Mouse (Mus musculus): ENCODE measurements around the gene Naa40. TPM values are rescaled to one million over a fixed set of nuclear protein-coding genes. Genes with fewer than 3 reads are reported as not detected.

Naa40 gene
- polyA plus RNA-seq, 1 experiment from 2014 or later = 90.4 TPM

- Histone ChIP-seq H3K4me1 (ENCODE audit: control insufficient read depth, insufficient read depth, low read length) (peaks cover 26% of the 10 kb centered on the region), H3K4me3 (ENCODE audit: low read depth, low read length) (no peak overlapping the region), H3K27me3 (ENCODE audit: control insufficient read depth, insufficient read depth, low read length) (peaks cover 42% of the 10 kb centered on the region), H3K27ac (ENCODE audit: low read depth, low read length) (no peak overlapping the region), H3K9ac (ENCODE audit: low read length) (no peak overlapping the region), H3K9me3 (ENCODE audit: control insufficient read depth, low read length) (no peaks in the 10 kb centered on the region), H3K4me2 (ENCODE audit: low read depth) (no peak overlapping the region), H3K36me3 (ENCODE audit: control insufficient read depth, insufficient read depth, low read length) (no peaks in the 10 kb centered on the region)
- ATAC-seq (ENCODE audit: insufficient read depth, low FRiP score, low TSS enrichment) = no peak
- 50% methylated on average over 4 of the region's 4 CpGs for WGBS
- DNase-seq (ENCODE audit: low spot score) = no peak
Measured at GRCm38 (mm10) chr19:7185059-7185458, 55.9 kb downstream of the Naa40 start.

DNA sequence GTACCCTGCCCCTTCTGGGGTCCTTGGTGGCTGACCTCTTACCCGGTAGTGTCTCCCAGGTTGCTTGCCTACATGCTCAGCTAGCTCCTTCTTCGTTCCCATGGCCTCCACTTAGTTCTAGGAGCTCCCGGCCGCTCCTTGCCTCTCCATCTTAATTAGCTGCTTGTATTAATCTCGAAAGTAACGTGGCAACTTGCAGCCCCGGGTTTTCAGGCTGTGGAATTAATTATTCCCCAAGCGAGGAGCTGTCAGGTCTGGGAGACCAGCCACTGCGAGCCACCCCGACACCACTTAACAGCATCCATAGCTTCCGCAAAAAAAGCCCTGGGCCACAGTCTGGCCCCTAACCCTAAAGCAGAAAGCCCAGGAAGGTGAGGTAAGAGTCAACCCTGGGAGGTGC is 57.6 kb downstream of the Naa40 start:
- DNase-seq (ENCODE audit: low spot score) (no peak), ATAC-seq (ENCODE audit: insufficient read depth, low FRiP score, low TSS enrichment) (no peak)
- no peaks in the 10 kb centered on the region for H3K9me3 ChIP-seq (ENCODE audit: control insufficient read depth, low read length)
- H3K4me3 ChIP-seq (ENCODE audit: low read depth, low read length) = no peak overlapping the region
- peaks cover 42% of the 10 kb centered on the region for H3K27me3 ChIP-seq (ENCODE audit: control insufficient read depth, insufficient read depth, low read length)
- WGBS = 63% methylated on average over 11 of the region's 11 CpGs
- peaks cover 26% of the 10 kb centered on the region for H3K4me1 ChIP-seq (ENCODE audit: control insufficient read depth, insufficient read depth, low read length)
- no peak overlapping the region for H3K27ac ChIP-seq (ENCODE audit: low read depth, low read length)
- no peak overlapping the region for H3K4me2 ChIP-seq (ENCODE audit: low read depth)
- no peaks in the 10 kb centered on the region for H3K36me3 ChIP-seq (ENCODE audit: control insufficient read depth, insufficient read depth, low read length)
- no peak overlapping the region for H3K9ac ChIP-seq (ENCODE audit: low read length)

- 9% methylated on average over 23 of the region's 23 CpGs for WGBS
- Histone ChIP-seq H3K9me3 (ENCODE audit: control insufficient read depth, low read length) (no peaks in the 10 kb centered on the region), H3K36me3 (ENCODE audit: control insufficient read depth, insufficient read depth, low read length) (no peaks in the 10 kb centered on the region), H3K4me2 (ENCODE audit: low read depth) (no peak overlapping the region), H3K27ac (ENCODE audit: low read depth, low read length) (no peak overlapping the region), H3K27me3 (ENCODE audit: control insufficient read depth, insufficient read depth, low read length) (peaks cover 41% of the 10 kb centered on the region), H3K4me3 (ENCODE audit: low read depth, low read length) (no peak overlapping the region), H3K4me1 (ENCODE audit: control insufficient read depth, insufficient read depth, low read length) (peaks cover 23% of the 10 kb centered on the region), H3K9ac (ENCODE audit: low read length) (no peak overlapping the region)
- no peak for ATAC-seq (ENCODE audit: insufficient read depth, low FRiP score, low TSS enrichment)
- no peak for DNase-seq (ENCODE audit: low spot score)
Measured at GRCm38 (mm10) chr19:7182273-7182949, 58.6 kb downstream of the Naa40 start.

- DNase-seq (ENCODE audit: low spot score) (no peak), ATAC-seq (ENCODE audit: insufficient read depth, low FRiP score, low TSS enrichment) (no peak)
- H3K36me3 ChIP-seq (ENCODE audit: control insufficient read depth, insufficient read depth, low read length) = no peaks in the 10 kb centered on the region
- H3K9me3 ChIP-seq (ENCODE audit: control insufficient read depth, low read length) = no peaks in the 10 kb centered on the region
- H3K4me3 ChIP-seq (ENCODE audit: low read depth, low read length) = no peak overlapping the region
- H3K4me2 ChIP-seq (ENCODE audit: low read depth) = no peak overlapping the region
- H3K27ac ChIP-seq (ENCODE audit: low read depth, low read length) = no peak overlapping the region
- H3K27me3 ChIP-seq (ENCODE audit: control insufficient read depth, insufficient read depth, low read length) = peaks cover 35% of the 10 kb centered on the region
- H3K4me1 ChIP-seq (ENCODE audit: control insufficient read depth, insufficient read depth, low read length) = peaks cover 18% of the 10 kb centered on the region
- WGBS = 72% methylated on average over 7 of the region's 7 CpGs
- no peak overlapping the region for H3K9ac ChIP-seq (ENCODE audit: low read length)
Measured at GRCm38 (mm10) chr19:7181496-7181895, 59.5 kb downstream of the Naa40 start.

DNA sequence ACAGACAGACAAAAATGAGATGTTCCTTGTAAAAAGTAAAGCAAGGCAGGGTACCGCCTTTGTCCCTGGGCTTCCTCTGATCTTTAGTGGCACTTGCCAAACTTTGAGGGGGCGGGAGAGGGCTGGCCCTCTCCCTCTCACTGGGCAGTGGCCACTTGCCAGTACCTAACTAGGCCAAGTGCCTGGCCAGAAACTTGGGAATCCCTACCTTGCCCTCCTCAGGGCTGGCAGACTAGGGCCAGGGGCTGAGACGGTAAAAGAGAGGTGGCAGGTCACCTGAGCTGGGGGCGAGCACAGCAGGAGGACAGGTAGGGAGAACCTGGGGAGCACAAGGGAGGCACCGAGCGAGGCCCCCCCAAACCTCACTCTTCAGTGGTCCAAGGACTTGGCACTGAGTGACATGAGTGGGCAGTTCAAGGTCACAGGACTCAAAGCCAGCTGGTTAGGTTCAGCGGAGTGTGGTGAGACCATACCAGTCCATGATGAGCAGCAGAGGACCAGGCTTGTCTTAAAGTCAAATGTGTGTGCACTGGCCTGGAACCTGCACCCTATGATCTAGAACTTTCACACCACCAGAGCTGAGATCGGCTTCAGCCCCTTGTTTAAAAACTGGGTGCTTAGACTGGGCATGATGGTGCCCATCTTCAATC is 60.1 kb downstream of the Naa40 start:
- peaks cover 38% of the 10 kb centered on the region for H3K27me3 ChIP-seq (ENCODE audit: control insufficient read depth, insufficient read depth, low read length)
- no peaks in the 10 kb centered on the region for H3K9me3 ChIP-seq (ENCODE audit: control insufficient read depth, low read length)
- no peak overlapping the region for H3K27ac ChIP-seq (ENCODE audit: low read depth, low read length)
- H3K4me1 ChIP-seq (ENCODE audit: control insufficient read depth, insufficient read depth, low read length) = peaks cover 18% of the 10 kb centered on the region
- WGBS = 85% methylated on average over 8 of the region's 8 CpGs
- ATAC-seq (ENCODE audit: insufficient read depth, low FRiP score, low TSS enrichment) = no peak
- no peak for DNase-seq (ENCODE audit: low spot score)
- H3K9ac ChIP-seq (ENCODE audit: low read length) = no peak overlapping the region
- H3K4me3 ChIP-seq (ENCODE audit: low read depth, low read length) = no peak overlapping the region
- no peaks in the 10 kb centered on the region for H3K36me3 ChIP-seq (ENCODE audit: control insufficient read depth, insufficient read depth, low read length)
- H3K4me2 ChIP-seq (ENCODE audit: low read depth) = no peak overlapping the region

DNA sequence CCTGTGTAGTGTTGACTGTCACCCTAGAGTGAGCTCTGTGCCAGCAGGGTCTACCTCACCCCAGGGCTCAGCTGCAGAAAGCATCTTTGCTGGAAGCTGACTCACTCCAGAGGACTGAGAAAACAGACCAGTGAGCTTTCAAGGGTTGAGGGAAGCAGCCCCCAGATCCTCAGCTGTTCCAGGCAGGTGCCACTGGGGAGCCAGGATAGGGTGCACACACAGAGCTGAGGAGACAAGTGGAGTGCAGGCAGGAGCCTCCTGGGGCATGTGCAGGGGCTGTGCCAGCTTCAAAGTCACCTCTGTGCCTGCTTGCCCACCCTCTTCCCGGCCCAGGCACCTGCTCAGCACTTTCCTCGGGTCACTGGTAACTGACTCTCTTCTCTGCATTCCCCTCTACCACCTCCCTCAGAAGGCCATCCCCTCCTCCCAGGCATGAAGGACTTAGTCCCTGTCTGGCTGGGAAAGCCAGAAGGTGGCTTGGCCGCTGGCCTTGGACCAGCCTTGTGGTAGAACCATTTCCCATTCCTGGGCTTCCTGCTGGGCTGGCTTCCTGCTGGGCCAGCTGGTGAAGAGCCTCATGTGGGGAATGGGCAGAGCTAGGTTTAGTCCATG is 62.0 kb downstream of the Naa40 start:
- peaks cover 11% of the 10 kb centered on the region for H3K4me1 ChIP-seq (ENCODE audit: control insufficient read depth, insufficient read depth, low read length)

GRCm38 (mm10) chr19:7177804-7178511 is 63.0 kb downstream of the Naa40 start:
- no peak overlapping the region for H3K4me3 ChIP-seq (ENCODE audit: low read depth, low read length)
- H3K4me1 ChIP-seq (ENCODE audit: control insufficient read depth, insufficient read depth, low read length) = peaks cover 11% of the 10 kb centered on the region
- DNase-seq (ENCODE audit: low spot score) (no peak), ATAC-seq (ENCODE audit: insufficient read depth, low FRiP score, low TSS enrichment) (no peak)
- WGBS = 61% methylated on average over 13 of the region's 13 CpGs
- no peak overlapping the region for H3K4me2 ChIP-seq (ENCODE audit: low read depth)
- no peaks in the 10 kb centered on the region for H3K36me3 ChIP-seq (ENCODE audit: control insufficient read depth, insufficient read depth, low read length)
- no peak overlapping the region for H3K9ac ChIP-seq (ENCODE audit: low read length)
- peaks cover 28% of the 10 kb centered on the region for H3K27me3 ChIP-seq (ENCODE audit: control insufficient read depth, insufficient read depth, low read length)
- H3K27ac ChIP-seq (ENCODE audit: low read depth, low read length) = no peak overlapping the region
- no peaks in the 10 kb centered on the region for H3K9me3 ChIP-seq (ENCODE audit: control insufficient read depth, low read length)

More for the DNA sequence above, 62.0 kb downstream of the Naa40 start:
- H3K27me3 ChIP-seq (ENCODE audit: control insufficient read depth, insufficient read depth, low read length) = peaks cover 35% of the 10 kb centered on the region
- no peak overlapping the region for H3K9ac ChIP-seq (ENCODE audit: low read length)
- H3K27ac ChIP-seq (ENCODE audit: low read depth, low read length) = no peak overlapping the region
- WGBS = 36% methylated on average over 3 of the region's 3 CpGs
- no peak overlapping the region for H3K4me2 ChIP-seq (ENCODE audit: low read depth)
- ATAC-seq (ENCODE audit: insufficient read depth, low FRiP score, low TSS enrichment) = no peak
- no peaks in the 10 kb centered on the region for H3K9me3 ChIP-seq (ENCODE audit: control insufficient read depth, low read length)
- DNase-seq (ENCODE audit: low spot score) = no peak
- no peaks in the 10 kb centered on the region for H3K36me3 ChIP-seq (ENCODE audit: control insufficient read depth, insufficient read depth, low read length)
- no peak overlapping the region for H3K4me3 ChIP-seq (ENCODE audit: low read depth, low read length)

GRCm38 (mm10) chr19:7176041-7176696 is 64.8 kb downstream of the Naa40 start:
- no peak for DNase-seq (ENCODE audit: low spot score)
- no peak overlapping the region for H3K27ac ChIP-seq (ENCODE audit: low read depth, low read length)
- no peaks in the 10 kb centered on the region for H3K36me3 ChIP-seq (ENCODE audit: control insufficient read depth, insufficient read depth, low read length)
- H3K27me3 ChIP-seq (ENCODE audit: control insufficient read depth, insufficient read depth, low read length) = peaks cover 16% of the 10 kb centered on the region
- WGBS = 9% methylated on average over 11 of the region's 11 CpGs
- no peak overlapping the region for H3K4me2 ChIP-seq (ENCODE audit: low read depth)
- H3K4me1 ChIP-seq (ENCODE audit: control insufficient read depth, insufficient read depth, low read length) = peaks cover 22% of the 10 kb centered on the region
- H3K4me3 ChIP-seq (ENCODE audit: low read depth, low read length) = no peak overlapping the region
- H3K9me3 ChIP-seq (ENCODE audit: control insufficient read depth, low read length) = no peaks in the 10 kb centered on the region
- no peak overlapping the region for H3K9ac ChIP-seq (ENCODE audit: low read length)
- ATAC-seq (ENCODE audit: insufficient read depth, low FRiP score, low TSS enrichment) = no peak
